Mouse (Mus musculus) heart, embryonic 11.5 days (tissue): ENCODE measurements at regions not wholly inside any gene's neighbourhood (a gene's known extent, or its start where the extent isn't known, plus 50 kb on each side); places are given as distances from the start of the nearest gene placed in this dataset.

Experiments
- ATAC-seq: fragments of 200-750 bp; cut with Nextera tagmentation; replicated peaks from 2 replicates; pipeline ENCODE4 v1.8.0; 2017; ENCODE audit warnings: moderate library complexity; ENCODE audit not compliant: insufficient number of reproducible peaks, low FRiP score, low TSS enrichment
- H3K27ac ChIP-seq: fragments of 300-500 bp; sonication (generic); 2 replicates; pipeline ENCODE4 v1.5.1; 2014; ENCODE audit warnings: mild to moderate bottlenecking, low read depth, low read length
- H3K27me3 ChIP-seq: fragments of 300-500 bp; sonication (generic); 2 replicates; pipeline ENCODE4 v1.6.1; 2014; ENCODE audit warnings: mild to moderate bottlenecking, low read length, mixed read lengths; ENCODE audit not compliant: control insufficient read depth, insufficient read depth
- H3K36me3 ChIP-seq: fragments of 300-500 bp; sonication (generic); 2 replicates; pipeline ENCODE4 v1.6.1; 2014; ENCODE audit warnings: mild to moderate bottlenecking, low read length, moderate library complexity, mixed read lengths; ENCODE audit not compliant: control insufficient read depth, insufficient read depth
- H3K4me1 ChIP-seq: fragments of 300-500 bp; sonication (generic); 2 replicates; pipeline ENCODE4 v1.6.1; 2014; ENCODE audit warnings: low read length; ENCODE audit not compliant: control insufficient read depth, insufficient read depth
- H3K4me2 ChIP-seq: fragments of 300-500 bp; sonication (generic); 2 replicates; pipeline ENCODE4 v1.6.1; 2014; ENCODE audit warnings: mild to moderate bottlenecking, moderate library complexity
- H3K4me3 ChIP-seq: fragments of 300-500 bp; sonication (generic); 2 replicates; pipeline ENCODE4 v1.5.1; 2014; ENCODE audit warnings: low read depth, low read length
- H3K9ac ChIP-seq: fragments of 300-500 bp; sonication (generic); 2 replicates; pipeline ENCODE4 v1.6.1; 2014; ENCODE audit warnings: mild to moderate bottlenecking, low read depth, low read length, moderate library complexity
- H3K9me3 ChIP-seq: fragments of 300-500 bp; sonication (generic); replicated peaks from 2 replicates; pipeline ENCODE4 v1.6.1; 2016; ENCODE audit warnings: low read length; ENCODE audit not compliant: control insufficient read depth
- WGBS: fragments of 180-500 bp; shearing (Covaris S2); extraction: QIAGEN DNeasy Blood & Tissue Kit; methylation state at CpG from one replicate; pipeline ENCODE4 v1.1.7; 2014; ENCODE audit not compliant: insufficient replicate concordance; 5-methylcytosine and 5-hydroxymethylcytosine counted together

- Histone ChIP-seq H3K36me3 (no peaks in the 10 kb centered on the region), H3K4me3 (no peak overlapping the region), H3K9me3 (no peaks in the 10 kb centered on the region), H3K9ac (no peak overlapping the region), H3K27me3 (no peaks in the 10 kb centered on the region), H3K4me1 (no peaks in the 10 kb centered on the region), H3K27ac (no peak overlapping the region), H3K4me2 (no peak overlapping the region)
- WGBS: 75% methylated on average over 3 of the region's 3 CpGs
- ATAC-seq: no peak
These were observed 1478.7 kb upstream of the Lrrc6 start for GRCm38 (mm10) chr15:67979451-67979850.

DNA sequence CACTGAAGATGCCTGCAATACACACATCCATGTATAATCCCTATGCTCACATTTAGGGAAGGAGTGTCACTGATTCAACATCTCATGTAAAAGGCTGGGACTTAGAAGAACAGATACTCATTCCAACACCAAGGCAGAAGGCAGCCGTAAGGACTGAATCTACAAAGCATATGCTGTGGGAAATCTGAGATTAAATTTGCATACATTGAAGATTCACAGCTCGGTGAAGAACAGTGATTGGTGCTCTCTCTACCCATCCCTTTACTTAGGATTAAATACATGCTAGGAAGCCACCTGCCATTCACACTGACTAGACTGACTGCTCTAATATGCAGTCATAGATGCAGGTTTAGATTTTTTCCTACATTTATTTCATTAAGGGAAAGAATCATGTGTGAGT is 1476.5 kb upstream of the Lrrc6 start:
- Histone ChIP-seq H3K4me2 (no peak overlapping the region), H3K9me3 (no peaks in the 10 kb centered on the region), H3K36me3 (no peaks in the 10 kb centered on the region), H3K4me3 (no peak overlapping the region), H3K9ac (no peak overlapping the region), H3K4me1 (no peaks in the 10 kb centered on the region), H3K27ac (no peak overlapping the region), H3K27me3 (no peaks in the 10 kb centered on the region)
- 80% methylated on average over 2 of the region's 2 CpGs for WGBS
- no peak for ATAC-seq

- WGBS: 68% methylated on average over 3 of the region's 3 CpGs
- H3K4me3 ChIP-seq: no peak overlapping the region
- H3K27me3 ChIP-seq: no peaks in the 10 kb centered on the region
- no peak for ATAC-seq
- H3K9me3 ChIP-seq: no peaks in the 10 kb centered on the region
- H3K36me3 ChIP-seq: no peaks in the 10 kb centered on the region
- H3K9ac ChIP-seq: no peak overlapping the region
- no peaks in the 10 kb centered on the region for H3K4me1 ChIP-seq
- H3K4me2 ChIP-seq: no peak overlapping the region
- H3K27ac ChIP-seq: no peak overlapping the region
These were observed 1471.3 kb upstream of the Lrrc6 start for GRCm38 (mm10) chr15:67971998-67972397.

DNA sequence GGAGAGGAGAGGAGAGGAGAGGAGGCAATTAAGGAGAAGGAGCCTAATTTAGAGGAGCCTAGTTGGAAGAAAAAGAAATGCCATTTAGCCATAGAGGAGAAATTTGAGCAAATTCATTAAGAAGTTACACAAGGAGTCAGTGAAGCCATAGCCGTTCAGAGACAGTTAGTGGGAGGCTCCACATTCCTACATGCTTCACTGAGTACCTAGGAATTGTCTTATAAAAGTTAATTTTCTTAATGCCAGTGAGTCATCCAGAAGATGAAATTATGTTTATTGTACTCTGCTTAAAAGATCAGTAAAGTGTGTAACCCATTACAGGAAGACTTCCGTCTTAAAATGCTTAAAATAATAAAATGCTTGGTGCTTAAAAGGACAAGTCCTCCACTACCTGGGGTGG is 1453.5 kb upstream of the Lrrc6 start:
- Histone ChIP-seq H3K4me1 (no peaks in the 10 kb centered on the region), H3K4me2 (no peak overlapping the region), H3K27ac (no peak overlapping the region), H3K9ac (no peak overlapping the region), H3K36me3 (no peaks in the 10 kb centered on the region), H3K9me3 (no peaks in the 10 kb centered on the region), H3K4me3 (no peak overlapping the region), H3K27me3 (no peaks in the 10 kb centered on the region)
- 81% methylated on average over 2 of the region's 2 CpGs for WGBS
- ATAC-seq: no peak

GRCm38 (mm10) chr15:67950281-67951040 is 1449.8 kb upstream of the Lrrc6 start:
- no peak for ATAC-seq
- Histone ChIP-seq H3K4me1 (no peaks in the 10 kb centered on the region), H3K4me3 (no peak overlapping the region), H3K27me3 (no peaks in the 10 kb centered on the region), H3K4me2 (no peak overlapping the region), H3K27ac (no peak overlapping the region), H3K36me3 (no peaks in the 10 kb centered on the region), H3K9ac (no peak overlapping the region), H3K9me3 (no peaks in the 10 kb centered on the region)
- 62% methylated on average over 6 of the region's 6 CpGs for WGBS

DNA sequence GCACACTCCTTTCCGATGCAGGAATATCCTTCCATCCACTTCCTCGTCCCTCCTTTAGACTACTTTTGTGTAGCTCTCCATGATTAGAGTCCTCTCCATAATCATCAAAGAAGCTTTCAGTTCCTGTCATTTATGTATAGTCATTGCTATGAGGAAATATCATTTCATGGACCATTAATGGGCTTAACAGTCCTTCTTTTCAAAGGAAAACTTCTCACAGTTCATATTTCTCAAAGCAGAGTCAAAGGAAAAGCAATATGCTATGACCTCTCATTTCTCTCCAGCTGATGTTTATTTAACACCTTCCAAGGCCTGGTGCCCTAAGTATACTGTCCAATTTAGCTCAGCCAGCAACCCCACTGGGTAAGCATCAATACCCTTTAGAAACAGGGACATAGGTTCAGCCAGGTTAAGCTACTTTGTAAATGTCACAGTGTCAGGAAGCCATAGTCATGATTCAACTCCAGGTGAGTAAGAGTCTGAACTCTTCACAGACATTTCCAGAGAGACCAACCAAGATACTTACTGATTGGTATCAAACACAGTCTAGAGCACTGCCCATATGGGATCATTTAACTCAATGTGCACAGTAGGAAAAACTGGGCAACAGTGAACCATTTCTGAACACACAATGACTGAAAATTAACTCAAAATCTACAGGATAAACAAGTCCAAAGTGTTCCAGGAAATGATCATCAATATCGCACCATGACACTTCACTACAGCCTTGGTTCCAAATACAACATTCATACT is 1443.8 kb upstream of the Lrrc6 start:
- no peaks in the 10 kb centered on the region for H3K4me1 ChIP-seq
- H3K36me3 ChIP-seq: no peaks in the 10 kb centered on the region
- no peaks in the 10 kb centered on the region for H3K9me3 ChIP-seq
- no peaks in the 10 kb centered on the region for H3K27me3 ChIP-seq
- H3K4me3 ChIP-seq: no peak overlapping the region
- no peak for ATAC-seq
- 71% methylated on average over 3 of the region's 3 CpGs for WGBS
- no peak overlapping the region for H3K9ac ChIP-seq
- H3K27ac ChIP-seq: no peak overlapping the region
- no peak overlapping the region for H3K4me2 ChIP-seq

DNA sequence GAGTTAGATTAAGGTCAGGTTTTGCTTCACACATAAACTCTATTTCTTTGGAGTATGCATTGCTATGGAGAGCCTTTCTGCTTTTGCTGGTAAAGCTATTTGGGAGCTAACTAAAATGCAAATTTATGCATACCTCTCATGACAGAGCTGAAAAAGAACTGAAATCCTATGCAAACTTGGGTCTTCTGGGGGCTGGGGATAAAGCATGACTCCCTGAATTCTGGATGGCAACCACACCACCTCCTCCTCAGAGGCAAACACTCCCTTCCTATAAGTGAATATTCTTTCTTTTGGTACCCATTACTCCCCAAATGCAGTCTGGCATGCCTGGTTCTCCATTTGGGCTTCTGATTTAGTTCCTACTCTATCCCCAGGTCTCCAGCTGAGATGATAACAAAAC is 1442.3 kb upstream of the Lrrc6 start:
- no peak overlapping the region for H3K4me2 ChIP-seq
- H3K9me3 ChIP-seq: no peaks in the 10 kb centered on the region
- no peaks in the 10 kb centered on the region for H3K4me1 ChIP-seq
- no peaks in the 10 kb centered on the region for H3K36me3 ChIP-seq
- no peak overlapping the region for H3K9ac ChIP-seq
- no peak for ATAC-seq
- no peak overlapping the region for H3K4me3 ChIP-seq
- no peak overlapping the region for H3K27ac ChIP-seq
- H3K27me3 ChIP-seq: no peaks in the 10 kb centered on the region

GRCm38 (mm10) chr15:67940510-67940909 is 1439.8 kb upstream of the Lrrc6 start:
- H3K36me3 ChIP-seq: no peaks in the 10 kb centered on the region
- no peaks in the 10 kb centered on the region for H3K27me3 ChIP-seq
- no peak overlapping the region for H3K9ac ChIP-seq
- no peak overlapping the region for H3K27ac ChIP-seq
- no peaks in the 10 kb centered on the region for H3K9me3 ChIP-seq
- no peak overlapping the region for H3K4me3 ChIP-seq
- no peak for ATAC-seq
- no peaks in the 10 kb centered on the region for H3K4me1 ChIP-seq
- 81% methylated on average over 1 of the region's 1 CpGs for WGBS
- H3K4me2 ChIP-seq: no peak overlapping the region

DNA sequence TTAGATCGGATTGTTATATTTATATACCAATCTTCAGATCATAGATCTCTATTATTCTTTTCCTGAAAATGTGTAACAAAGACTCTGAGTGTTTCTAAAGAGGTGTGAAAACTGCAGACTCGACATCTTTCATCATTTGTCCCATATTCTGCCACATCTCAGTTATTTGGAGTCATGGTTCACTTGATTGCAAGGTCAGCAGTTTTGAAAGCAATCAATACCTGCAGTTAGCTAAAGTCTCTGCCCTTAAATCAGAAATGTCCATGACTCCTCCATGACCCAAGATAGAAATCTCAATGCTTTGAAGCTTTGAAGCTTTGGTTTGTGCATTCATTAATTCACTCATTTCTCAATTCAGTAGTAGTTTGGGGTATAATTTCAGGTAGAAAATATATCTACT is 1424.2 kb upstream of the Lrrc6 start:
- Histone ChIP-seq H3K9ac (no peak overlapping the region), H3K27me3 (no peaks in the 10 kb centered on the region), H3K4me2 (no peak overlapping the region), H3K9me3 (no peaks in the 10 kb centered on the region), H3K4me1 (no peaks in the 10 kb centered on the region), H3K36me3 (no peaks in the 10 kb centered on the region), H3K4me3 (no peak overlapping the region), H3K27ac (no peak overlapping the region)
- ATAC-seq: no peak
- 66% methylated on average over 2 of the region's 2 CpGs for WGBS
